Mouse (Mus musculus) kidney, adult 11 months (tissue): ENCODE results near the gene Cldn17.

Experiments used
- DNase-seq: peaks from one replicate; pipeline ENCODE4 v3.0.0; 2022

The Cldn17 gene

GRCm38 (mm10) chr16:88506878-88507277 lies at the start of gene Cldn17:
Gene Cldn17 (minus strand): TSS chr16:88506978.
- no peak for DNase-seq

DNA sequence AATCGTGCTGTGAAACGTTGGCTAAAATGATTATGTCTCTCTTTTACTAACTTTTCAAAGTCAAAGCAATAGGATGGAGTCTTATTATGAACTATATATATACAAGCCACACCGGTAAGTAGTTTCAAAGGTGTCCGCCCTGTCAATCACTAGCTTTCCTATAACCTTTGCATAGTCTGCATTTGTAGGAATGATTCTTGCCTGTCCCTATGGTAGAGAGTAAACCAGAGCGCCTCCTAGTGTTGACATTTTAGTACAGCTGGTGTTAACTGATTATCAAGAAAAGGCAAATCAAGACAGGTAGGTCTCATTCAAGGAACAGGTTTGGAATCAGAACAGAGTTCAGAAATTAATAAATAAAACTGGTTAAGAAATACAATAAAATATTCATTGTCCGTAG lies 35.7 kb upstream of the Cldn17 start:
- DNase-seq, result no peak

DNA sequence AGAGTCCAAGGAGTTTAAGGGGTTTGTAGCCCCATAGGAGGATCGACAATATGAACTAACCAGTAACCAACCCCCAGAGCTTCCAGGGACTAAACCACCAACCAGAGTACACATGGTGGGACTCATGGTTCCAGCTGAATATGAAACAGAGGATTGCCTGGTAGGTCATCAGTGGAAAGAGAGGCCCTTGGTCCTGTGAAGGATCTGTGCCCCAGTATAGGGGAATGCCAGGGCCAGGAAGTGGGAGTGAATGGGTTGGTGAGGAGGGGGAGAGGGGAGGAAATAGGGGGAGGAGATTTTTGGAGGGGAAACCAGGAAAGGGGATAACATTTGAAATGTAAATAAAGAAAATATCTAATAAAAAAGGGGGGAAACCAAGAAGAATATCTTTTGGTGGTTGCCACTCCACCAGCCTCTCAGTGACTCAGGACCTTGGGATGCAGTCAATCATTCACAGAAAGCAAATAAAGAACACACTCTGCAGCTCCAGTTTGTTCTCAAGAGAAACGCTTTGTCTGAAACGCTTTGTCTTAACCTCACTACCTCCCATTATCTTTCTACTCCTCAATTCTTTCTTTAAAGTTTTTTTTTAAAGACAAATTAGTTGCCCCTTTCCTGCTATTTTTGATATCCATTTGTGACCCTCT lies 33.2 kb upstream of the Cldn17 start:
- no peak for DNase-seq

- DNase-seq, result no peak
Measured at GRCm38 (mm10) chr16:88511348-88511747, 4.6 kb upstream of the Cldn17 start.

DNA sequence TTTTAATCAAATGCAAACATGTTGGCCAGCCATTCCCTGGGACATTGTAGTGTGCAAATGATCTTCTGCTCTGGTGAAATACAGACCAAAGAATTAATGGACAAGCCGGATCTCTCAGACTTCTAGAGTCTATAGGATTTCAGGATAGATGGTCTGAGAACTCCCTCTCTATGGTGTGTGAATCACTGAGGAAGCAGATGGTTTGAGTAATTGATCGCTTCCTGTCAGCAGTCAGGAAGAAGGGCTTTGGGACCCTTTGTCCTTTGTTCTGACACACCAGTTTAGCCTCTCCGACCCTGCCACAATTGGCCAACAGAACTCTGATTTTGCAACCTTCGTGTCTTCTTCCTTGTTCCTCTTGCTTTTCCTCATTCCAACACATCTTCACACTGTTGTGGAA lies 1.4 kb upstream of the Cldn17 start:
- no peak for DNase-seq

DNA sequence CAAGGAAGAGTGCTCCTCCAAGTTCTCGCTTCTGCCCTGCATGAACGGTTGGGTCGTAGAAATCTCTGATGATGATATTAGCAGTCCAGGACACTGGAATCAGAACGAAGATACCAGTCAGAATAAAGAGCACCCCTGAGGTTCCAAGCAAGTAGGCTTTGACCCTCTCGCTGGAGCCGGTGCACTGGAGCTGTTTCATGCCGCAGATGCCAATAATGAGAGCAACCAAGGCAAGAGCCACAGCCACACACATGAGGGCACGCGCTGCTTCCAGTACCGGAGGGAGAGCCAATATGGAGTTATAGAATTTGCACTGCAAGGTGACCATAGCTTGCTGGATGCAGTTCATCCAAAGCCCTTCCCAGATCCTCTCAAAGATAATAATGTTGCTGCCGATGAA lies 440 bp downstream of the Cldn17 start:
- no peak for DNase-seq

DNA sequence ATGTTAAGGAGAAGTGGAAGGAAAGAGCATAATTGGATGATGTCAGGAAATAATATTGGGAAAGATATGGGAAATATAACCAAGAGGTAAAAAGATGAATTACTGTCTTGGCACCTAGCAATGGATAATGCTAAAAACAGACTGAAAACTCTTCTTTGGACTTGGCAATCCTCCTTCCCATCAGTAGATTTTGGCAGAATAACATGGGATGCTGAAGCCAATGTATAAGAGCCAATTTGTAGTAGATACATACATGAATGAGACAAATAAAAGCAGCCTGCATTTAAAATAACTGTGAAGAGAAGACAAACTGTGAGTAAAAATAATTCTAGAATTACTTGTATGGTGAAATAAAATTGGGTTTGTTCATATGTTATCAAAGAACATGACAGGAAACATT lies 18.7 kb downstream of the Cldn17 start:
- no peak for DNase-seq

GRCm38 (mm10) chr16:88480011-88480774 lies 26.6 kb downstream of the Cldn17 start:
- DNase-seq, result no peak

DNA sequence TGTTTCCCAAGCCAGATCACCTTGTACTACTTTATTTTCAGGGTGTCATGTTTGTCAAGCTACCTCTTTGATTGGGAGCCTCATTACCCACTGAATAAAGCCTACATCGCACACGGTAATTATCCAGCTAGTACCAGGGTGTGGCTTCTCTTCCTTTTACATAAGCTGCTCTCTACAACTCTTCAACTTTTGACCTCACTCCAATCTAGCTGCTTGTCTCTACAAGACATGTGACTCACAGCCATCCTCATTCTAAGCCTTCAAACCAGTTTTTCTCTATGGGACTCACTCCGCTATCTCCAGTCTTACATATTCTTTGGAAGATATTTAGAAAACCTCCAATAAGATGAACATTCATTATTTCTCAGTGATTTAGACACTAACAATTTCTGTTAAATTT lies 43.5 kb downstream of the Cldn17 start:
- no peak for DNase-seq
